Mouse (Mus musculus) mature B cell (primary cell): ENCODE measurements around the gene Zc3hav1l.

Experiments used
- in situ Hi-C: fragments of 300-500 bp; cut with MboI; formaldehyde crosslinking; loops from 2 replicates; pipeline ENCODE4 v1.14.3; 2019

Gene Zc3hav1l

GRCm38 (mm10) chr6:38264466-38264865, 34.6 kb downstream of the Zc3hav1l start:
- in situ Hi-C loops = no loop called here

- in situ Hi-C loops = no loop called here
Measured at GRCm38 (mm10) chr6:38263393-38264159, 35.5 kb downstream of the Zc3hav1l start.

GRCm38 (mm10) chr6:38261877-38262276, 37.2 kb downstream of the Zc3hav1l start:
- in situ Hi-C loops = no loop called here

- in situ Hi-C loops = no loop called here
Measured at GRCm38 (mm10) chr6:38257506-38257905, 41.6 kb downstream of the Zc3hav1l start.

GRCm38 (mm10) chr6:38256793-38257192, 42.3 kb downstream of the Zc3hav1l start:
- in situ Hi-C loops = no loop called here

- in situ Hi-C loops = no loop called here
Measured at GRCm38 (mm10) chr6:38255794-38256193, 43.3 kb downstream of the Zc3hav1l start.

GRCm38 (mm10) chr6:38253736-38254641, 45.1 kb downstream of the Zc3hav1l start, which contains the start of gene D630045J12Rik:
Gene D630045J12Rik (minus strand): TSS chr6:38254009.
- in situ Hi-C loops = no loop called here

GRCm38 (mm10) chr6:38252766-38253735, 46.0 kb downstream of the Zc3hav1l start:
- in situ Hi-C loops = no loop called here

GRCm38 (mm10) chr6:38252139-38252538, 46.9 kb downstream of the Zc3hav1l start:
- in situ Hi-C loops = no loop called here

GRCm38 (mm10) chr6:38251464-38251863, 47.6 kb downstream of the Zc3hav1l start:
- in situ Hi-C loops = no loop called here

- in situ Hi-C loops = no loop called here
Measured at GRCm38 (mm10) chr6:38247362-38247761, 51.7 kb downstream of the Zc3hav1l start.

GRCm38 (mm10) chr6:38244806-38245205, 54.3 kb downstream of the Zc3hav1l start:
- in situ Hi-C loops = no loop called here

- in situ Hi-C loops = no loop called here
Measured at GRCm38 (mm10) chr6:38244167-38244566, 54.9 kb downstream of the Zc3hav1l start.

- in situ Hi-C loops = no loop called here
Measured at GRCm38 (mm10) chr6:38242833-38243232, 56.2 kb downstream of the Zc3hav1l start.

GRCm38 (mm10) chr6:38242295-38242830, 56.7 kb downstream of the Zc3hav1l start:
- in situ Hi-C loops = no loop called here

GRCm38 (mm10) chr6:38241508-38241907, 57.6 kb downstream of the Zc3hav1l start:
- in situ Hi-C loops = no loop called here

GRCm38 (mm10) chr6:38240618-38241017, 58.4 kb downstream of the Zc3hav1l start:
- in situ Hi-C loops = no loop called here

GRCm38 (mm10) chr6:38238382-38238781, 60.7 kb downstream of the Zc3hav1l start:
- in situ Hi-C loops = no loop called here
